Mouse (Mus musculus): Measurements from ENCODE around the gene Zfp319.
"Not testable (repeated sequence)": the region's sequence is repeated elsewhere in the genome, so short reads cannot be mapped to it uniquely, and the experiment has no call there.

The Zfp319 gene

GRCm38 (mm10) chr8:95331720-95332436, at the start of gene Zfp319, which contains the start of gene Usb1:
Zfp319 (minus strand) TSS chr8:95331950.
Usb1 (plus strand) TSS chr8:95332284.
- peak; percentile 77 for DNase-seq (ENCODE audit: low read depth, low spot score)

- DNase-seq (ENCODE audit: low read depth, low spot score) = no peak
Observed at GRCm38 (mm10) chr8:95380953-95381352, 49.2 kb upstream of the Zfp319 start.

- DNase-seq (ENCODE audit: low read depth, low spot score) = not testable (repeated sequence)
Observed at GRCm38 (mm10) chr8:95378928-95379327, 47.2 kb upstream of the Zfp319 start.

- DNase-seq (ENCODE audit: low read depth, low spot score) = no peak
Observed at GRCm38 (mm10) chr8:95377863-95378291, 46.1 kb upstream of the Zfp319 start.

GRCm38 (mm10) chr8:95377101-95377500, 45.4 kb upstream of the Zfp319 start:
- no peak for DNase-seq (ENCODE audit: low read depth, low spot score)

- DNase-seq (ENCODE audit: low read depth, low spot score) = no peak
Observed at GRCm38 (mm10) chr8:95376309-95376999, 44.7 kb upstream of the Zfp319 start.

- DNase-seq (ENCODE audit: low read depth, low spot score) = no peak
Observed at GRCm38 (mm10) chr8:95375374-95375930, 43.7 kb upstream of the Zfp319 start.

- DNase-seq (ENCODE audit: low read depth, low spot score) = no peak
Observed at GRCm38 (mm10) chr8:95374429-95374828, 42.7 kb upstream of the Zfp319 start.

GRCm38 (mm10) chr8:95373389-95374002, 41.7 kb upstream of the Zfp319 start:
- no peak for DNase-seq (ENCODE audit: low read depth, low spot score)

- no peak for DNase-seq (ENCODE audit: low read depth, low spot score)
Observed at GRCm38 (mm10) chr8:95369581-95370326, 38.0 kb upstream of the Zfp319 start.

- no peak for DNase-seq (ENCODE audit: low read depth, low spot score)
Observed at GRCm38 (mm10) chr8:95363849-95364248, 32.1 kb upstream of the Zfp319 start.

- DNase-seq (ENCODE audit: low read depth, low spot score) = no peak
Observed at GRCm38 (mm10) chr8:95362272-95362671, 30.5 kb upstream of the Zfp319 start.

GRCm38 (mm10) chr8:95361016-95361341, 29.2 kb upstream of the Zfp319 start:
- no peak for DNase-seq (ENCODE audit: low read depth, low spot score)

GRCm38 (mm10) chr8:95360181-95361015, 28.6 kb upstream of the Zfp319 start:
- no peak for DNase-seq (ENCODE audit: low read depth, low spot score)

- no peak for DNase-seq (ENCODE audit: low read depth, low spot score)
Observed at GRCm38 (mm10) chr8:95358550-95359411, 27.0 kb upstream of the Zfp319 start.

GRCm38 (mm10) chr8:95354606-95355005, 22.9 kb upstream of the Zfp319 start:
- DNase-seq (ENCODE audit: low read depth, low spot score) = no peak

- DNase-seq (ENCODE audit: low read depth, low spot score) = no peak
Observed at GRCm38 (mm10) chr8:95352871-95353866, 21.4 kb upstream of the Zfp319 start.

GRCm38 (mm10) chr8:95352151-95352870, 20.6 kb upstream of the Zfp319 start, which contains the start of gene Mmp15:
Mmp15 (plus strand) TSS chr8:95352268.
- no peak for DNase-seq (ENCODE audit: low read depth, low spot score)
